Mouse (Mus musculus) thymus, adult 2 months (tissue): ENCODE results near the gene Slc29a2.

Experiments
- CTCF ChIP-seq: fragments of 200-500 bp; IDR thresholded peaks from 2 replicates; pipeline ENCODE4 v1.5.1; 2012; ENCODE audit warnings: mild to moderate bottlenecking, control low read depth, low read length, moderate library complexity, borderline replicate concordance; ENCODE audit not compliant: control insufficient read depth, poor library complexity, insufficient read depth; ENCODE audit errors: extremely low read depth
- POLR2A ChIP-seq: fragments of 200-500 bp; IDR thresholded peaks from 2 replicates; pipeline ENCODE4 v1.6.1; 2012; ENCODE audit warnings: mild to moderate bottlenecking, low read length, control low read depth, moderate library complexity; ENCODE audit not compliant: control insufficient read depth, poor library complexity, insufficient read depth; ENCODE audit errors: extremely low read depth

GRCm38 (mm10) chr19:5018191-5018590 is 5.5 kb upstream of the Slc29a2 start:
- TF ChIP-seq CTCF: no peak
- TF ChIP-seq POLR2A: no peak
